Mouse (Mus musculus) hindbrain, embryonic 10.5 days (tissue): ENCODE data around the gene Gm20518. TPM values are rescaled to one million over a fixed set of nuclear protein-coding genes. Genes with fewer than 3 reads are reported as not detected.

Source experiments
- DNase-seq: peaks from one replicate; pipeline ENCODE4 v3.0.0-alpha.2; 2017; ENCODE audit warnings: low spot score
- H3K27ac ChIP-seq: fragments of 300-500 bp; sonication (generic); 2 replicates; pipeline ENCODE4 v1.5.1; 2016; ENCODE audit warnings: mild to moderate bottlenecking, moderate library complexity
- H3K27me3 ChIP-seq: fragments of 300-500 bp; sonication (generic); 2 replicates; pipeline ENCODE4 v1.6.1; 2016; ENCODE audit warnings: mild to moderate bottlenecking; ENCODE audit not compliant: poor library complexity, insufficient read depth, severe bottlenecking
- H3K36me3 ChIP-seq: fragments of 300-500 bp; sonication (generic); 2 replicates; pipeline ENCODE4 v1.6.1; 2016; ENCODE audit warnings: mild to moderate bottlenecking, moderate library complexity
- H3K4me1 ChIP-seq: fragments of 300-500 bp; sonication (generic); replicated peaks from 2 replicates; pipeline ENCODE4 v1.6.1; 2016; ENCODE audit warnings: mild to moderate bottlenecking
- H3K4me3 ChIP-seq: fragments of 300-500 bp; sonication (generic); 2 replicates; pipeline ENCODE4 v1.5.1; 2016; ENCODE audit warnings: mild to moderate bottlenecking, moderate library complexity
- H3K9me3 ChIP-seq: fragments of 300-500 bp; sonication (generic); 2 replicates; pipeline ENCODE4 v1.6.1; 2016; ENCODE audit warnings: mild to moderate bottlenecking, moderate library complexity
- WGBS: fragments of 180-500 bp; shearing (Covaris S2); methylation state at CpG from one replicate; pipeline ENCODE4 v1.1.7; 2016; 5-methylcytosine and 5-hydroxymethylcytosine counted together
- polyA plus RNA-seq: library from polyadenylated mRNA; unstranded; fragments of >200 nt; fragmentation: Nextera tagmentation; extraction: Ambion mirVana; gene quantifications from 2 replicates; pipeline ENCODE4 v1.2.1, GENCODE M21; 2016

Gm20518 gene
- polyA plus RNA-seq = 0.14 and 0.20 TPM in 2 replicates

- peak within 1 kb of the TSS; percentile 100 for H3K4me3 ChIP-seq
- no peaks in the 10 kb centered on the region for H3K27me3 ChIP-seq
- peak within 1 kb of the TSS; percentile 99 for H3K27ac ChIP-seq
- peaks cover 27% of the 10 kb centered on the region for H3K4me1 ChIP-seq
- H3K36me3 ChIP-seq = peaks cover 7% of the 10 kb centered on the region; the same call in 1 of the 2 replicates
- under 1% methylated on average over 38 of the region's 38 CpGs for WGBS
- DNase-seq = peak; percentile 100
- no peaks in the 10 kb centered on the region for H3K9me3 ChIP-seq
Measured at GRCm38 (mm10) chr16:17891567-17891959, at the start of gene Gm20518. Gm20518 (minus strand) TSS chr16:17891671.

- no peak overlapping the region for H3K4me3 ChIP-seq
- H3K27me3 ChIP-seq = peaks cover 18% of the 10 kb centered on the region
- no peaks in the 10 kb centered on the region for H3K9me3 ChIP-seq
- no peak overlapping the region for H3K27ac ChIP-seq
- WGBS = 69% methylated on average over 9 of the region's 9 CpGs
- no peaks in the 10 kb centered on the region for H3K36me3 ChIP-seq
- H3K4me1 ChIP-seq = 0 out of 2 replicates have a peak, but pooled peaks cover 6% of the 10 kb centered on the region
- no peak for DNase-seq
Measured at GRCm38 (mm10) chr16:17939255-17939751, 47.8 kb upstream of the Gm20518 start.

GRCm38 (mm10) chr16:17938821-17939220 lies 47.4 kb upstream of the Gm20518 start:
- Histone ChIP-seq H3K4me3 (no peak overlapping the region), H3K9me3 (no peaks in the 10 kb centered on the region), H3K4me1 (0 out of 2 replicates have a peak, but pooled peaks cover 6% of the 10 kb centered on the region), H3K27me3 (peaks cover 18% of the 10 kb centered on the region), H3K27ac (no peak overlapping the region), H3K36me3 (no peaks in the 10 kb centered on the region)
- DNase-seq = peak; percentile 76
- WGBS = 14% methylated on average over 7 of the region's 7 CpGs

- Histone ChIP-seq H3K4me3 (no peak overlapping the region), H3K27ac (no peak overlapping the region), H3K9me3 (no peaks in the 10 kb centered on the region), H3K4me1 (0 out of 2 replicates have a peak, but pooled peaks cover 6% of the 10 kb centered on the region), H3K36me3 (no peaks in the 10 kb centered on the region), H3K27me3 (peaks cover 18% of the 10 kb centered on the region)
- 82% methylated on average over 7 of the region's 7 CpGs for WGBS
- no peak for DNase-seq
Measured at GRCm38 (mm10) chr16:17938187-17938586, 46.7 kb upstream of the Gm20518 start.

- DNase-seq = no peak
- H3K4me1 ChIP-seq = 0 out of 2 replicates have a peak, but pooled peaks cover 6% of the 10 kb centered on the region
- H3K27me3 ChIP-seq = peaks cover 18% of the 10 kb centered on the region
- no peak overlapping the region for H3K27ac ChIP-seq
- H3K9me3 ChIP-seq = no peaks in the 10 kb centered on the region
- no peak overlapping the region for H3K4me3 ChIP-seq
- WGBS = 83% methylated on average over 10 of the region's 10 CpGs
- no peaks in the 10 kb centered on the region for H3K36me3 ChIP-seq
Measured at GRCm38 (mm10) chr16:17936776-17937175, 45.3 kb upstream of the Gm20518 start.

- Histone ChIP-seq H3K27me3 (peaks cover 18% of the 10 kb centered on the region), H3K4me3 (no peak overlapping the region), H3K36me3 (no peaks in the 10 kb centered on the region), H3K9me3 (no peaks in the 10 kb centered on the region), H3K4me1 (peaks cover 6% of the 10 kb centered on the region; the same call in 1 of the 2 replicates), H3K27ac (no peak overlapping the region)
- no peak for DNase-seq
- 68% methylated on average over 3 of the region's 3 CpGs for WGBS
Measured at GRCm38 (mm10) chr16:17934445-17934910, 43.0 kb upstream of the Gm20518 start.

GRCm38 (mm10) chr16:17933594-17934444 lies 42.3 kb upstream of the Gm20518 start:
- Histone ChIP-seq H3K27me3 (peaks cover 18% of the 10 kb centered on the region), H3K36me3 (no peaks in the 10 kb centered on the region), H3K27ac (no peak overlapping the region), H3K9me3 (no peaks in the 10 kb centered on the region), H3K4me3 (no peak overlapping the region), H3K4me1 (peaks cover 7% of the 10 kb centered on the region)
- 75% methylated on average over 9 of the region's 9 CpGs for WGBS
- DNase-seq = no peak

- no peak overlapping the region for H3K27ac ChIP-seq
- H3K4me1 ChIP-seq = peaks cover 24% of the 10 kb centered on the region
- DNase-seq = no peak
- H3K9me3 ChIP-seq = no peaks in the 10 kb centered on the region
- H3K27me3 ChIP-seq = peaks cover 4% of the 10 kb centered on the region; the same call in 1 of the 2 replicates
- no peaks in the 10 kb centered on the region for H3K36me3 ChIP-seq
- no peak overlapping the region for H3K4me3 ChIP-seq
- WGBS = 81% methylated on average over 5 of the region's 5 CpGs
Measured at GRCm38 (mm10) chr16:17931906-17932460, 40.5 kb upstream of the Gm20518 start.

GRCm38 (mm10) chr16:17929631-17930030 lies 38.2 kb upstream of the Gm20518 start:
- Histone ChIP-seq H3K9me3 (no peaks in the 10 kb centered on the region), H3K4me3 (no peak overlapping the region), H3K36me3 (peaks cover 21% of the 10 kb centered on the region), H3K27me3 (no peaks in the 10 kb centered on the region; the same call in 1 of the 2 replicates), H3K27ac (no peak overlapping the region), H3K4me1 (peaks cover 34% of the 10 kb centered on the region)
- WGBS = 60% methylated on average over 2 of the region's 2 CpGs
- no peak for DNase-seq

- Histone ChIP-seq H3K4me3 (peak overlapping the region; percentile 94; the same call in 1 of the 2 replicates), H3K36me3 (peaks cover 25% of the 10 kb centered on the region), H3K27ac (peak overlapping the region; percentile 91), H3K27me3 (no peaks in the 10 kb centered on the region; the same call in 1 of the 2 replicates), H3K4me1 (peaks cover 35% of the 10 kb centered on the region), H3K9me3 (no peaks in the 10 kb centered on the region)
- WGBS = 13% methylated on average over 2 of the region's 2 CpGs
- no peak for DNase-seq
Measured at GRCm38 (mm10) chr16:17929211-17929610, 37.7 kb upstream of the Gm20518 start.

GRCm38 (mm10) chr16:17928627-17929104 lies 37.2 kb upstream of the Gm20518 start:
- WGBS = under 1% methylated on average over 9 of the region's 9 CpGs
- DNase-seq = peak; percentile 80
- peak overlapping the region; percentile 91 for H3K27ac ChIP-seq
- H3K9me3 ChIP-seq = no peaks in the 10 kb centered on the region
- H3K4me3 ChIP-seq = peak overlapping the region; percentile 94
- H3K4me1 ChIP-seq = peaks cover 35% of the 10 kb centered on the region
- no peaks in the 10 kb centered on the region; the same call in 1 of the 2 replicates for H3K27me3 ChIP-seq
- H3K36me3 ChIP-seq = peaks cover 25% of the 10 kb centered on the region

- Histone ChIP-seq H3K27ac (peak within 1 kb of the TSS; percentile 91), H3K4me1 (peaks cover 37% of the 10 kb centered on the region), H3K9me3 (no peaks in the 10 kb centered on the region), H3K36me3 (peaks cover 25% of the 10 kb centered on the region), H3K27me3 (no peaks in the 10 kb centered on the region; the same call in 1 of the 2 replicates), H3K4me3 (peak within 1 kb of the TSS; percentile 94)
- DNase-seq = peak; percentile 89
- WGBS = under 1% methylated on average over 47 of the region's 47 CpGs
Measured at GRCm38 (mm10) chr16:17928087-17928580, 36.7 kb upstream of the Gm20518 start, which contains the start of gene Slc25a1. Slc25a1 (minus strand) TSS chr16:17928219.
